Mouse (Mus musculus) monocyte, adult 2 months (primary cell): ENCODE data around the gene Haao.

Experiments used
- DNase-seq, 2 experiments: peaks; one replicate each; pipeline ENCODE4 v3.0.0; 2022; ENCODE audit warnings: low spot score in 2 of 2, low read depth in 1 of 2

Gene Haao

GRCm38 (mm10) chr17:83792388-83792787 is 55.4 kb downstream of the Haao start:
- no peak for DNase-seq

GRCm38 (mm10) chr17:83790158-83790557 is 57.6 kb downstream of the Haao start:
- no peak for DNase-seq

GRCm38 (mm10) chr17:83786418-83786817 is 61.3 kb downstream of the Haao start:
- DNase-seq: no peak

- DNase-seq: no peak
Measured at GRCm38 (mm10) chr17:83782740-83783139, 65.0 kb downstream of the Haao start.
